Mouse (Mus musculus): Measurements from ENCODE around the gene Mnat1.

Mnat1 gene

GRCm38 (mm10) chr12:73317706-73318686 is 194.5 kb downstream of the Mnat1 start:
- DNase-seq (ENCODE audit: extremely low spot score): no peak

All from embryo, embryonic 9.5 days (tissue).